8 mouse cellular contexts compared by ENCODE assay signal in the genomic region with DNA sequence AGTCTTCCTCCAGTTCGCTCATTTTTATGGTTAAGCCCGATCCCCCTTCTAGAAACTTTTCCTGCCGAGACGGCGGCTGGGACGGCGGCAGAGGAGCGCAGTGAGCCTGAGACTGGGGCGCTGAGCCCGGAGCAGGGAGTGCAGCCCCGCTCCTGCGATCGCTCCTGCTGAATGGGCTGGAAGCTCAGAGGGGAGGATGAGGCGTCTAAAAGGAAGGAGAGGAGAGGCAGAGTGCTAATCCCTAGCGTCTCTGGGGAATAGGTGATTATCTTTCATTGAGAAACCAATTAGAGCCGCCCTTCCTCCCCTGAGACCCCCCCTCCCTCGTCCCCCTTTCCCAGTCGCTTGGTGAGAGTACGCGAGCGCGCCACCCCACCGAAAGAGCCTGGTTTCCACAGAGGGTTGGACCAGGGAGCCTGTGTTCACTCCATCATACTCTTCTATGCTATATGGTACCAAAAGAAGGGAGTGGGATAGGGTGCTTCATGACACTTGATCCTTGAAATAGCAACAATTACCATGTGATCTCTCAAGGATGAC. TPM values are rescaled to one million over a fixed set of nuclear protein-coding genes. Genes with fewer than 3 reads are reported as not detected.
DNase-seq lines count a peak whose midpoint lies in the region; ATAC-seq and TF ChIP-seq lines count a peak whose summit lies in the region.

A gene (minus strand): TSS at position 233 of the 540 bp plus-strand sequence.

- H3K4me1 ChIP-seq in embryonic facial prominence, embryonic 10.5 days: peaks cover 56% of the 10 kb centered on the region
- peaks cover 26% of the 10 kb centered on the region for H3K4me1 ChIP-seq in heart, embryonic 10.5 days
- peaks cover 23% of the 10 kb centered on the region for H3K4me1 ChIP-seq in kidney, embryonic 16.5 days (ENCODE audit: insufficient read depth, low read length)
- H3K4me1 ChIP-seq in liver, postnatal 0 days (ENCODE audit: insufficient read depth): peaks cover 20% of the 10 kb centered on the region

- peak within 1 kb of the TSS; percentile 50 for H3K9ac ChIP-seq in kidney, embryonic 16.5 days (replicated peaks; ENCODE audit: low read length)
- peak within 1 kb of the TSS; percentile 59 for H3K9ac ChIP-seq in liver, postnatal 0 days (replicated peaks)

- H3K36me3 ChIP-seq in embryonic facial prominence, embryonic 10.5 days (replicated peaks): no peaks in the 10 kb centered on the region
- no peaks in the 10 kb centered on the region for H3K36me3 ChIP-seq in heart, embryonic 10.5 days
- H3K36me3 ChIP-seq in kidney, embryonic 16.5 days (ENCODE audit: insufficient read depth, low read length): no peaks in the 10 kb centered on the region
- H3K36me3 ChIP-seq in liver, postnatal 0 days (replicated peaks; ENCODE audit: insufficient read depth, low read length): no peaks in the 10 kb centered on the region

- TF ChIP-seq CTCF in liver, postnatal 0 days (IDR thresholded peaks at IDR 0.05; ENCODE audit: low read depth): no peak

- H3K27me3 ChIP-seq in embryonic facial prominence, embryonic 10.5 days (replicated peaks; ENCODE audit: low read depth, poor library complexity, severe bottlenecking): peaks cover 26% of the 10 kb centered on the region
- no peaks in the 10 kb centered on the region for H3K27me3 ChIP-seq in heart, embryonic 10.5 days (ENCODE audit: insufficient read depth, poor library complexity, severe bottlenecking)
- 0 out of 2 replicates have a peak, but pooled peaks cover 4% of the 10 kb centered on the region for H3K27me3 ChIP-seq in kidney, embryonic 16.5 days (ENCODE audit: insufficient read depth, low read length)
- H3K27me3 ChIP-seq in liver, postnatal 0 days (ENCODE audit: insufficient read depth, low read length): peaks cover 36% of the 10 kb centered on the region

- whole genome bisulfite sequencing in embryonic facial prominence, embryonic 10.5 days: under 1% methylated on average over 23 of the region's 23 CpGs
- WGBS in heart, embryonic 10.5 days: under 1% methylated on average over 23 of the region's 23 CpGs
- WGBS in kidney, embryonic 16.5 days: 1% methylated on average over 22 of the region's 23 CpGs
- under 1% methylated on average over 23 of the region's 23 CpGs for WGBS in liver, postnatal 0 days (ENCODE audit: insufficient replicate concordance)

- TF ChIP-seq EP300 in liver, postnatal 0 days (IDR thresholded peaks at IDR 0.05; ENCODE audit: low read depth): no peak

- peak; percentile 8 for DNase-seq in thymus, postnatal 4 days
- DNase-seq in thymus, postnatal 36 days: no peak
- DNase-seq in embryonic facial prominence, embryonic 10.5 days (ENCODE audit: low spot score): peak; percentile 74
- DNase-seq in heart, embryonic 10.5 days (ENCODE audit: low spot score): peak; percentile 76
- DNase-seq in liver, postnatal 0 days: peak; percentile 17
- peak; percentile 82 for DNase-seq in retina, postnatal 1 day
- DNase-seq in cerebellum, adult 11-12 months: no peak

- ATAC-seq in kidney, embryonic 16.5 days (ENCODE audit: low FRiP score, low TSS enrichment): peak; percentile 83
- ATAC-seq in liver, postnatal 0 days: peak; percentile 37; the same call in 1 of the 2 replicates

- no peaks in the 10 kb centered on the region for H3K9me3 ChIP-seq in embryonic facial prominence, embryonic 10.5 days
- H3K9me3 ChIP-seq in heart, embryonic 10.5 days: no peaks in the 10 kb centered on the region
- H3K9me3 ChIP-seq in kidney, embryonic 16.5 days (ENCODE audit: low read length): no peaks in the 10 kb centered on the region
- H3K9me3 ChIP-seq in liver, postnatal 0 days (ENCODE audit: low read length): no peaks in the 10 kb centered on the region

- peak within 1 kb of the TSS; percentile 72 for H3K4me3 ChIP-seq in embryonic facial prominence, embryonic 10.5 days
- peak within 1 kb of the TSS; percentile 85 for H3K4me3 ChIP-seq in heart, embryonic 10.5 days
- peak within 1 kb of the TSS; percentile 72 for H3K4me3 ChIP-seq in kidney, embryonic 16.5 days (ENCODE audit: low read length)
- H3K4me3 ChIP-seq in liver, postnatal 0 days (ENCODE audit: low read depth, low read length): peak within 1 kb of the TSS; percentile 63

- H3K27ac ChIP-seq in embryonic facial prominence, embryonic 10.5 days (replicated peaks): peak within 1 kb of the TSS; percentile 86
- H3K27ac ChIP-seq in heart, embryonic 10.5 days: peak within 1 kb of the TSS; percentile 93
- peak within 1 kb of the TSS; percentile 39 for H3K27ac ChIP-seq in kidney, embryonic 16.5 days (ENCODE audit: low read length)
- peak within 1 kb of the TSS; percentile 55; the same call in 1 of the 2 replicates for H3K27ac ChIP-seq in liver, postnatal 0 days (ENCODE audit: low read depth)

- peak within 1 kb of the TSS; percentile 97 for H3K4me2 ChIP-seq in kidney, embryonic 16.5 days (replicated peaks; ENCODE audit: low read depth, low read length)
- peak within 1 kb of the TSS; percentile 93 for H3K4me2 ChIP-seq in liver, postnatal 0 days (ENCODE audit: low read depth, low read length)

RNA-seq across cellular contexts. Expression of the gene that starts here (rescaled TPM):
- 4.8 and 6.2 TPM in 2 replicates for polyA plus RNA-seq in embryonic facial prominence, embryonic 10.5 days (2016; fragmentation: Nextera tagmentation; extraction: Ambion mirVana)
- 12.0 and 17.7 TPM in 2 replicates for polyA plus RNA-seq in heart, embryonic 10.5 days (2016; fragmentation: Nextera tagmentation; extraction: Ambion mirVana)
- polyA plus RNA-seq in kidney, embryonic 16.5 days (2015; fragmentation: Nextera tagmentation; extraction: Ambion mirVana): 2.9 and 3.1 TPM in 2 replicates
- polyA plus RNA-seq in liver, postnatal 0 days (2015; fragmentation: Nextera tagmentation; extraction: Ambion mirVana): 0.69 and 0.74 TPM in 2 replicates

Comparison
In these comparisons a context has a peak if more than half of its experiments do, and no peak if none do; other contexts are left out.
1. DNase-seq: peak in thymus, postnatal 4 days (single experiment), embryonic facial prominence, embryonic 10.5 days (single experiment), heart, embryonic 10.5 days (single experiment) and retina, postnatal 1 day (single experiment); none in thymus, postnatal 36 days (0 of 2) and cerebellum, adult 11-12 months (single experiment).
2. Peak in DNase-seq, ATAC-seq, H3K4me3 ChIP-seq, H3K27ac ChIP-seq, H3K9ac ChIP-seq and H3K4me2 ChIP-seq in liver, postnatal 0 days; RNA of the gene not detected or under 1 TPM.
3. H3K27ac ChIP-seq: peak in every context shown above with its lines; median percentile 93 in heart, embryonic 10.5 days; 86 in embryonic facial prominence, embryonic 10.5 days; 55 in liver, postnatal 0 days; 39 in kidney, embryonic 16.5 days.
4. Peak in every context shown above with its lines, with median percentiles within 50 percentile points of each other: H3K4me3 ChIP-seq.